Mouse (Mus musculus) liver, embryonic 14.5 days (tissue): ENCODE results near the gene 4930402H24Rik.

Experiments
- CTCF ChIP-seq: IDR thresholded peaks from 2 replicates; pipeline ENCODE4 v1.5.1; 2016; ENCODE audit warnings: antibody characterized with exemption, low read depth, control low read depth
- EP300 ChIP-seq: IDR thresholded peaks from 2 replicates; pipeline ENCODE4 v1.6.1; 2016; ENCODE audit warnings: antibody characterized with exemption, low read depth

DNA sequence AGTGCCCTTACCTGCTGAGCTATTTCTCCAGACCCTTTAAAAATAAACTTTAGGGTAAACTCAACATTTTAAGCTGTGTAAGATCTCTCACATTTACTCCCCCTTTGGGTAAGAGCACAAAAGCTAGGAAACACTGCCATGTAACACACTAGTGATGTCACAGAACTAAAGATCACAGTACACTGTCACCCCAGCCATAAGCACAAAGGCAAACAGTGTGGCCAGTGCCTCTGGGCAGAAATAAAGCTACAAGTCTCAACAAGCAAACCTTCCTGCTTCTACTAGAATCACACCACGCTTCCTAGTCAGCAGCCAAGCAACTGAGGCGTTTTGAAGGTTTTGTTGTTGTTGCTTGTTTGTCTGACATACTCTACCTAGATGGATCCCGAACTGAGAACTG lies 72.5 kb downstream of the 4930402H24Rik start:
- TF ChIP-seq CTCF (no peak), EP300 (no peak)
